Mouse (Mus musculus) lung, postnatal 0 days (tissue): ENCODE data around the gene Pfkfb3.

Experiments
- CTCF ChIP-seq: IDR thresholded peaks from 2 replicates; pipeline ENCODE4 v1.5.1; 2016; ENCODE audit warnings: antibody characterized with exemption, mild to moderate bottlenecking
- EP300 ChIP-seq: IDR thresholded peaks from 2 replicates; pipeline ENCODE4 v1.6.1; 2016; ENCODE audit warnings: antibody characterized with exemption, mild to moderate bottlenecking, control low read depth

- TF ChIP-seq CTCF (no peak), EP300 (no peak)
Observed at GRCm38 (mm10) chr2:11563256-11563655, 9.4 kb upstream of the Pfkfb3 start.
